Mouse (Mus musculus): ENCODE measurements around the gene Psmb8.
"Not testable (repeated sequence)": the region's sequence is repeated elsewhere in the genome, so short reads cannot be mapped to it uniquely, and the experiment has no call there.

The Psmb8 gene

DNA sequence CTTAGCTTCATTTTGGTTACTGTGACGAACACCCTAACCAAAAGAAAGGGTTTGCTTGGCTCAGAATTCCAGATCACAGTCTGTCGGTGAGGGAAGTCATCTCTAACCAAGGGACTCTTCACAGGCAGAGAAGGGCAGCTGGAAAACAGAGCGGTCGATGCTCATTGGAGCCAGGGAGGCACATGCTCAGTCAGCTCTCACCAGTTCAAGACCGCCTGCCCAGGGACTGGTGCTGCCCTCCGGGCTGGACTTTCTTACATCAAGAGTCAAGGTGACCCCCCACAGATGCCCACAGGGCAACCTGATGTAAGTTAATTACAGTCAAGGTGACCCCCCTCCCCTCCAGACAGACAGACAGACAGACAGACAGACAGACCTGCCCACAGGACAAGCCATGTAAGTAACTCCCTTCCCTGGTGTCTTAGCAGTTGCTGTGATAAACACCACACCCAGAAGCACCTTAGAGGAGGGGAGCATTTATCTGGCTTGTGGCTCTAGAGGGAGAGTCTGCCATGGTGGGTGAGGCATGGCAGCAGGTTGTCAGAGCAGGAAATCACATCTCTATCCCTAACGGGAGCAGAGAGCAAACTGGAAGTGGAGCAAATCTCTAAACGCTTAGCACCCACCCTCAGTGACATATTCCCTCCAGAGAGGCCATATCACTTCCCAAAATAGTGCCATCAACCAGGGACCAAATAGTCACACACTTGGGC lies 19.9 kb downstream of the Psmb8 start:
- DNase-seq: no peak

DNA sequence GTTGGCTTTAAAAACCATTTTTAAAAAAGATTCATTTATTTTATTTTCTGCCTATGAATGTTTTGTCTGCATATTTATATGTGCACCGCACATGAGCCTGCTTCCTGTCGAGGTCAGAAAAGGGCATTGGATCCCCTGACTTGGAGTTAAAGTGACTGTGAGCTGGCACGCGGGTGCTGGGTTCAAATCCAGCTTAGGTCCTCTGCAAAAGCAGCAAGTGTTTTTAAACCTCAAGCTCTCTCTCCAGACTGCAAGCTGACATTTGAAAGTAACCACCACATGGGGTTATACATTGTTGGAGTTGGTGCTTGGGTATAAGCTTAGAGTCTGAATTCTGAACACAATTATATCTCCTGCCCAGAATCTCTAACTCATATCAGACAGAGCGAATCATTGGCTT lies 20.5 kb downstream of the Psmb8 start:
- DNase-seq: no peak

DNA sequence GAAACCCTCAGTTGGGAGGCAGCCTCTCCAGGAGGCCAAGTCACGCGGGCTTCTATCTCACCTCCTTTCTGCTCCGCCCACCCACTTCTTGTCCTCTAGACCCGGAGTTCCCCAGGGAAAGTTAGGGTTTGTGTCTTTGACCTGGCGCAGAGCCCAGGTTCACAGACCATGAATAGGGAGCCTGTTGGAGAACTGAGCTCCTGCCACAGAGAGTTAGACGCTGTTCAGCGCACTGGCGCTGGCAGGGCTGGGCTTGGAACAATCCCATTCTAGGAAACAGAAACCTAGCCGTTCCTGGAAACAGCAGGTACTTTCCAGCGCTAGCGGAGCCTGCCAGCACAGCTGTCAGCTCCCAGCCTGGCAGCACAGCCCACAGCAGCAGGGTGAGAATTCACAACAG lies 21.2 kb downstream of the Psmb8 start:
- DNase-seq: peak; percentile 41

DNA sequence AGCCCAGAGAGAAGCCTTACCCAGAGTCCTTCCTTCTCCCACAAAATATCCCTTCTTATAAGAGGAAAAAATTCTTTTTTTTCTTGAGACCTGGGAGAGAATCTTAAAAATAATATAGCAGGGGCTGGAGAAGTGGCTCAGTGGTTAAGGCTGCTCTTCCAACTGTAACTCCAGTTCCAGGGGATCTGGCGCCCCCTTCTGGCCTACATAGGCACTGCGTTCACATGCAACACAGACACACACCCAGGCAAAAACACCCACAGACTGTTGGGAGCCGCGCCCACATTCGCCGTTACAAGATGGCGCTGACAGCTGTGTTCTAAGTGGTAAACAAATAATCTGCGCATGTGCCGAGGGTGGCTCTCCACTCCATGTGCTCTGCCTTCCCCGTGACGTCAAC lies 21.6 kb downstream of the Psmb8 start:
- not testable (repeated sequence) for DNase-seq

DNA sequence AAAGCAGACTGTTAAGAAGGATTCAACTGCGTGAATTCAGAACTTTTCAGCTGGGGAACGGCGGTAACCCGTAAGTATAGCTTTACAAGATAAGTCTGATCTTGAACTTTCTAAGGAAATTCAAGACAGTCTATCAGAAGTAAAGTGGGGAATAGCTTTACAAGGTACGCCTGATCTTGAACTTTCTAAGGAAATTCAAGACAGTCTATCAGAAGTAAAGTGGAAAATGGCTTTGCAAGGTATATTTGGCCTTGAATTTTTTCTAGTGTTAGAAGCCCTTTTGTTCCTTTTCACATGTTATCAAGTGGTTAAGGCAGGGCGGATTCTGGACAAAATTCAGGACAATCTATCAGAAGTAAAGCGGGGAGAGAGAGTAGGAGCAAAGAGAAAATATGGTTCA lies 22.3 kb downstream of the Psmb8 start:
- DNase-seq: not testable (repeated sequence)

DNA sequence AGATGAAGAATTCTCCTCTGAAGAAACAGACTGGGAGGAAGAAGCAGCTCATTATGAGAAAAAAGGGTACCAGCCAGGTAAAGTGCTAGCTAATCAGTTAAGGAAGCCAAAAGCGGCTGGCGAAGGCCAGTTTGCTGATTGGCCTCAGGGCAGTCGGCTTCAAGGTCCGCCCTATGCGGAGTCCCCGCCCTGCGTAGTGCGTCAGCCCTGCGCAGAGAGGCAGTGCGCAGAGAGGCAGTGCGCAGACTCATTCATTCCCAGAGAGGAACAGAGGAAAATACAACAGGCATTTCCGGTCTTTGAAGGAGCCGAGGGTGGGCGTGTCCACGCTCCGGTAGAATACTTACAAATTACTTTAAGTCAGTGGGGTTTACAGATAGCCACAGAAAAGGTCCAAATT lies 22.9 kb downstream of the Psmb8 start:
- not testable (repeated sequence) for DNase-seq

DNA sequence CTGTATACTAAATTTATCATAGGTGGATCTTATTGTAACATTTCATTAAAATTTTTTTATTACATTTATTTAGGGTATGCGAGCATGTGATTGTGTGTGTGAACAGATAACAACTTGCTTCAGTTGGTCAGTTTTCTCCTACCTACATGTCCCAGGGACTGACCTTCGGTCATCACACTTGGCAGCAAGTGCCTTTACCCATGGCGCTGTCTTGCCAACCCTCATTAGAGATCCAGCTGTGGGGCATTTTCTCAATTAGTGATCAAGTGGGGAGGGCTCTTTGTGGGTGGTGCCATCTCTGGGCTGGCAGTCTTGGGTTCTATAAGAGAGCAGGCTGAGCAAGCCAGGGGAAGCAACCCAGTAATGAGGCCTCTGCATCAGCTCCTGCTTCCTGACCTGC lies 27.3 kb downstream of the Psmb8 start:
- no peak for DNase-seq

DNA sequence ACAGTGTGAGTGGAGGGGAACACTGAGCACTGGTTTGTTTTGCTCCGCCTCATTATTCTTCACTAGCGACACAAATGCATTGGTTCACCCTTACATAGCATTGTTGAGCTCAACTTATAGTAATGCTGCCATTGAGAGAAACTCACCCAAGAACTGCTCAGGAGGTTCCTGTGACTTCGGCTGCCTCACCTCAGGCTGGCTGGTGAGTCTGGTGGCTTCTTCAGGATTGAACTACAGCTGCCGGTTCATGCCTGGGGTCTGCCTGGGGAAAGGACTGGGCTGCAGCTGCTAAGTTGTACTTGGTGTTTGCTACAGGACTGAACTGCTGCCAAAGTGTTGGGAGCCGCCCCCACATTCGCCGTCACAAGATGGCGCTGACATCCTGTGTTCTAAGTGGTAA lies 27.9 kb downstream of the Psmb8 start:
- no peak for DNase-seq

DNA sequence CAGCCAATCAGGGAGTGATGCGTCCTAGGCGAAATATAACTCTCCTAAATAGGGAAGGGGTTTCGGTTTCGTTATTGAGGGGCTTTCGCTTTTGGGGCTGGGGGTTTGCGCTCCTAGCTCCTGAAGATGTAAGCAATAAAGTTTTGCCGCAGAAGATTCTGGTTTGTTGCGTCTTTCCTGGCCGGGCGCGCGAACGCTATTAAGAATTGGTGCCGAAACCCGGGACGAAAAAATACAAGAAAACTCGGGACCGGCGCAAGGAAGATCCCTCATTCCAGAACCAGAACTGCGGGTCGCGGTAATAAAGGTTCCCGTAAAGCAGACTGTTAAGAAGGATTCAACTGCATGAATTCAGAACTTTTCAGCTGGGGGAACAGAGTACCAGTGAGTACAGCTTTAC lies 28.4 kb downstream of the Psmb8 start:
- not testable (repeated sequence) for DNase-seq

DNA sequence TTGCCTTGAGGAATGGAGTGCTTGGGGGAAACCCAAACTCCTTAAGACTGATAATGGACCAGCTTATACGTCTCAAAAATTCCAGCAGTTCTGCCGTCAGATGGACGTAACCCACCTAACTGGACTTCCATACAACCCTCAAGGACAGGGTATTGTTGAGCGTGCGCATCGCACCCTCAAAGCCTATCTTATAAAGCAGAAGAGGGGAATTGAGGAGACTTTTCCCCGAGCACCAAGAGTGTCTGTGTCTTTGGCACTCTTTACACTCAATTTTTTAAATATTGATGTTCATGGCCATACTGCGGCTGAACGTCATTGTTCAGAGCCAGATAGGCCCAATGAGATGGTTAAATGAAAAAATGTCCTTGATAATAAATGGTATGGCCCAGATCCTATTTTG lies 33.5 kb downstream of the Psmb8 start:
- not testable (repeated sequence) for DNase-seq

DNA sequence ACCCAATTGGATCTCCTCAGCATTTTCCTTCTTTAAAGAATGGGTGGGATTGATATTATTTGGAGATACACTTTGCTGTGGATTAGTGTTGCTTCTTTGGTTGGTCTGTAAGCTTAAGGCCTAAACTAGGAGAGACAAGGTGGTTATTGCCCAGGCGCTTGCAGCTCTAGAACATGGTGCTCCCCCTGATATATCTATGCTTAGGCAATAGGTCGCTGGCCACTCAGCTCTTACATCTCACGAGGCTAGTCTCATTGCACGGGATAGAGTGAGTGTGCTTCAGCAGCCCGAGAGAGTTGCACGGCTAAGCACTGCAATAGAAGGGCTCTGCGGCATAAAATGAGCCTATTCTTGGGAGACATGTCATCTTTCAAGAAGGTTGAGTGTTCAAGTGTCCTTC lies 34.5 kb downstream of the Psmb8 start:
- DNase-seq: not testable (repeated sequence)

DNA sequence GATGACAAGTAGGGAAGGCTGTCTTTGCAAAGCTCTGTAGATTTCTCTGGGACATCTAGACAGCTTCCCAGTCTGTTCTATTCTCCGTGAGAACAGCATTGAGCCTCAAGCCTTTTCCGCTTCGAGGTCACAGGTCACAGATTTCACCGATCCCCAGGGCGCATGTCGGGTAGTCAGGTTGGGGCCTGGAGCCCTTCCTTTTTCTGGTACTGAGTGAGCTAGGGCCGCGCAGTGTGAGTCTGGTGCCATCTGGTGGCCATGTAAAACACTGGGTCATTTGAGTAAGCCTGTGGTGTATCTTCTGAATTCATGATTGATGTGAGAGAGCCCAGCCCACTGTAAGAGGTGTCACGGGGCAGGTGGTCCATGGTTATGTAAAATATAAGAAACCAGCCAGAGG lies 37.4 kb downstream of the Psmb8 start:
- DNase-seq: peak; percentile 61

DNA sequence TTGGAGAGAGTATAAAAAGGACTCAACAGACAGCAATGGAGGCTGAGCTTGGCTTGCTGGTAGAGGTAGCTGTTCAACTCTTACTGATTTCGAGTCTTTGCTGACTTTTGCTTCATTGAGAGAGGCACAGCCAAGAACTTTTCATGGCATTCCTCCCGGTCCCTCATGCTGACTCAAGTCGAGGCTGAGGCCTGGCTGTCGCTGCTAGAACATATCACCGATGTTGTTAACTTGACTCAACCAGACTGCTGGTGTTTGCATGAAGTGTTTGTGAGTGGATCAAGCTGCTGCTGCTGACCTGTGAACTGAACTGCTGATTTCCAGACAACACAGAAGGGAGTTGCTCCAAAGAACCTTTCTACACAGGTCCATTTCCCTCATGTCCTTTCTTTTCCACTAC lies 39.2 kb downstream of the Psmb8 start:
- no peak for DNase-seq

DNA sequence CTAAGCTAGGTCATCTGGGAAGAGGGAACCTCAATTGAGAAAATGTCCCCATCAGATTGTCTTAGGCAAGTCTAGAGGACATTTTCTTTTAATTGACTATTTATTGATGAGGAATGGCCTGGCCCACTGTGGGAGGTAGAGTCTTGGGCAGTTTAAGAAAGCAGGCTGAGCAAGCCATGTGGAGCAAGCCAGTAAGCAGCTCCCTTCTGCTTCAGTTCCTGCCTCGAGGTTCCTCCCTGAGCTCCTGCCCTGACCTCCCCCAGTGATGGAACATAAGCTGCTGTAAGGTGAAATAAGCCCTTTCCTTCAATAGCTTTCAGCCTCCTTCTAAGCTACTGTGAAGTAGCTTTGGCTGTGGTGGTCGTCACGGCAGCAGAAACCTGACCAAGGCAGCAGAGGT lies 40.2 kb downstream of the Psmb8 start:
- no peak for DNase-seq

DNA sequence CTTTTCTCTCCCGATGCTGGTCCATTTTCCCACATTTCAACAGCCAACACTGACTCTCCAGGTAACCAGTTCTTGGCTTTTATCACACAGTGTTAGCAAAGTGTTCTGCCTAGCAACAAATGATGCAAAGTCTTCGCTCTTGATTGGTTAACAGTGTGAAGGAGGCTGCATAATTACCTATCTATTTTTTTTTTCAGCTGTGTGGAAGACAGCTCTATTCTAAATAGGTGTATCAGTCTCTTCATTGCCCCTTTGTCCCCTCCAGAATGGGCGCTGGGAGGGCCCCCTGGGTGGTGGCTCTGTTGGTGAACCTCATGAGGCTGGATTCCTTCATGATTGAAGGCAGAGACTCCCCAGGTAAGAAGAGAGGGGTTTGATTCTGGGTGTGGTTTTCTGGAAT lies 41.2 kb downstream of the Psmb8 start, which contains the start of gene H2-Ob:
H2-Ob (plus strand) TSS at position 198 of the 400 bp plus-strand sequence.
- DNase-seq: peak; percentile 26

DNA sequence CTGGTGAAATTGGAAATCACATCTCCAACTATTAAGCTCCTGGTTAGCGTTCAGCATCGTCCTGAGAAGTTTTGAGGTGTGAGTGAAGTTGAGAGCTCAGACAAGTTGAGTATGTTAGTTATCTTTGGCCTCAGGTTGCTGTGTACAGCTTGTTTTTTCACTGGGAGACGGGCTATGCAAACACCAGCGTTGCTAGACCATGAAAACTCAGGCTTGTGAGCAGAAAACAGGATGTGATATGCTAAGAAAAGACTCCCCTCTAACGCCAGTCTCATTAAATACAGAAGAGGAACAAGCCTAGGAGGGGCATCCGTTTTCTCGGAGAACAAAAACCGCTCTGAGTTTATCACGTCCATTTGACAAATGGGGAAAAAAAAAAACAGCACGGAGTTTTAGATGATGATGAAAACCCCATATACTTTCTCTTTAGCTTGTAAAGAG lies 42.1 kb downstream of the Psmb8 start:
- DNase-seq: no peak

DNA sequence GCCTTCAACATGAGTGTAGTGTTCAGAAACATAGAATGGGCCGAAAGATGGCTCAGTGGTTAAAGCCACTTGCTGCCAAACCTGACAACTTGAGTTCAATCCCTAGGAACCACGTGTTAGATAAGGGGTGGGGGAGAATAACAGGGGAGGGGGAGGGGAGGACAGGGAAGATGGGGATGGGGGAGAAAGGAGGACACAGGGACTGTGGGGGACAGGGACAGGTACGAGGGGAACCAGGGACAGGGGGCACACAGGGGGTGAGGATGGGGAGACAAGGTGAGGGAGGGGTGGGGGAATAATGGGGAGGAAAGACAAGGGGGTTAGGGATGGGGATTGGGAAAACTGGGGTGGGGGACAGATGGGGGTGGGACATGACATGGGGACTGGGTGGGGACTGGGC lies 42.8 kb downstream of the Psmb8 start:
- no peak for DNase-seq

DNA sequence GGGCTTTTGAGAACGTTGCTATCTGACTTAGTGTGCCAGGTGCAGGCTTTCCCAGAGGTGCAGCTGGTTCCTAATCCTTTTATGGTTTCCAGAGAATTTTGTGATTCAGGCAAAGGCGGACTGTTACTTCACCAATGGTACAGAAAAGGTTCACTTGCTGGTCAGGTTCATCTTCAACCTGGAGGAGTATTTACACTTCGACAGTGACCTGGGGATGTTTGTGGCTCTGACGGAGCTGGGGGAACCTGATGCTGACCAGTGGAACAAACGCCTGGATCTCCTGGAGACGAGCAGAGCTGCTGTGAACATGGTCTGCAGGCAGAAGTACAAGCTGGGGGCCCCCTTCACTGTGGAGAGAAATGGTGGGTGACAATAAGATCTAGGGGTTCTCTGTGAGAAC lies 43.4 kb downstream of the Psmb8 start:
- DNase-seq: no peak

DNA sequence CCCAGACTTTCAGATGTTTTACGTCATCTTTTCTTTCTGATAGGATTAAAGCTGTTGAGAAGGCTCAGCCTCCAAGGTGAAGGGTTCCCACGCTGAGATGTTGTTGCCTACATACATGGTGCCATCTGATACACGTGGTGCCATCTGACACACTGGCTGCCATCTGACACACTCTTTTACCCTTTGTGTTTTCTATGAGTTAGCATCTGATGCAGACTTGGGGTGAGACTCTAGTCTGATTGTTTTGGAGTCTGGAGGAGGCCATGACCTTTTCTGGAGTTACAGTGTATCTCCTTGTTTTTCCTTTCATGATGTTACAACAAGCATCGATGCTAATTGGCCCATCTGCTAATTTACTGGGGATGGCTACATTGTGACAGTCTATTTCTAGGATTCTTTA lies 47.1 kb downstream of the Psmb8 start:
- no peak for DNase-seq

DNA sequence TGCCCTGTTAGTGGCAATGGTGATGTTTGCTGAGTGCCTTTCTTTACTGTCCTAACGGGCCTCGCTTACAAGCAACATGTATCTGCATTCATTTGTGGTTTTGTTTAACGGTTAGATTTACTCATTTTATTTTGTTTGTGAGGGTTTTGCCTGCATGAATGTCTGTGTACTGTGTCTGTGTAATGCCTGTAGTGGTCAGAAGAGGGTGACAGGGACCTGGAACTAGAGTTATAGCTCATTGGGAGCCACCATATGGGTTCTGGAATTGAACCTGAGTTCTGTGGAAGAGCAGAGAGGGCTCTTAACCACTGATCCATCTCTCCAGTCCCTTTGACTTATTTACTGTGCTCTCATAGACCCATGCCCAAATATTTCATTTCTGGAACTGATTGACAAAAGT lies 49.5 kb downstream of the Psmb8 start:
- no peak for DNase-seq

DNA sequence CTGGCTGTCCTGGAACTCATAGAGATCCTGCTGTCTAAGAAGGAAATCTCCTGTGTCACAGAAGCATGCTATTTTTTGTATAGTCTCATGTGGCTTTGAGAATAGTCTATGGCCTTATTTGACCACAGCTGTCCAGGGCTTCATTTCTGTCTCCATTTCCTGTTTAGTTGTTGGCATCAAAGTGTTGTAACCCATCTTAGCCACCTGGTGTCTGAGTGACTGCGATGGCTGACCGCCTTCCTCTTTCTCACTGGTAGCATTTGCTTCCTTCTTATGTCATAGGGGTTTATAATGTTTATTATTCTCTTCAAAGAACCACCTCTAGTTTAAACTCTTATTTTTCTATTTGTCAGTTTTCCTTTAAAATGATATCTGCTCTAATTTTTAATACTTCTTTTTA lies 51.2 kb downstream of the Psmb8 start:
- DNase-seq: no peak

DNA sequence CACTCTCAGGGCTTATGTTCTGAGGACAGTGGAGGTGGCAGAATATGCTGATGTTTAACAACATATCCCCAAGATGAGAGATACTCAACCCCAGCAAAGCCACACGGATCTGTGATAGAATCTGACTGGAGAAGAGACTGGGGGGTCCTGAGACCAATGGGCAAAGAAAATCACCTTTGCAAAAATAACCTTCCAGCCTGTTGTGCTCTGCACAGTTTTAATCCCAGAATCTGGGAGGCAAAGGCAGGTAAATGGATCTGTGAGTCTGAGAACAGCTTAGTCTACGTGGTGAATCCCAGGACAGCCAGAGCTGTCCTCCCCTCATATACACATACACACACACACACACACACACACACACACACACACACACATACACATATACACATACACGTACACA lies 51.8 kb downstream of the Psmb8 start:
- DNase-seq: no peak

DNA sequence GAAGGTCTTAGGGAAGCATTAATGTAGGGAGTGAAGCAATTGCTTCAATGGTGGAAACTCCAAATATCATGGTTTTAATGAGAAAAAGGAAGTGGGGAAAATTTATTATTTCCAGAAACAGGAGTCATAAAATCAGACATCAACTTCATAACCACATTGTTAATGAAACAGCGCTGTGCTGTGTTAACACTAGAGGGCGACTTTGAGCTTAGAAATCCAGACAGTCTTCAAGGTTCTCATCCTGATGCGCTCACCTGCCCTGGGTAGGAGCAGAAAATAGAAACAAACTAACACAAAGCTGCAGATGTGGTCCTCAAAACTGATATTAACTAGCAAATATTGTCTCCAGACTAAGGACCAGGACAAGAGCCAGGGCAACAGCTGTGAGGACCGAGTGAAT lies 52.4 kb downstream of the Psmb8 start:
- peak; percentile 31 for DNase-seq
